Mouse (Mus musculus) liver, embryonic 14.5 days (tissue): ENCODE data around the gene 4930435E12Rik. TPM values are rescaled to one million over a fixed set of nuclear protein-coding genes. Genes with fewer than 3 reads are reported as not detected.

Source experiments
- ATAC-seq: fragments of 200-750 bp; cut with Nextera tagmentation; 2 replicates; pipeline ENCODE4 v1.8.0; 2017; ENCODE audit warnings: moderate number of reproducible peaks, mild to moderate bottlenecking, moderate library complexity; ENCODE audit not compliant: insufficient read depth
- DNase-seq, 3 experiments: peaks; one replicate each; pipeline ENCODE4 v3.0.0-alpha.2; 2012 to 2013; ENCODE audit warnings: low read depth in 3 of 3, low spot score in 3 of 3
- H3K27ac ChIP-seq: fragments of 300-500 bp; sonication (generic); 2 replicates; pipeline ENCODE4 v1.5.1; 2014; ENCODE audit warnings: moderate library complexity, mild to moderate bottlenecking, control low read depth, inconsistent platforms
- H3K27me3 ChIP-seq: fragments of 300-500 bp; sonication (generic); 2 replicates; pipeline ENCODE4 v1.6.1; 2014; ENCODE audit warnings: mild to moderate bottlenecking, low read length, moderate library complexity; ENCODE audit not compliant: control insufficient read depth, insufficient read depth
- H3K36me3 ChIP-seq: fragments of 300-500 bp; sonication (generic); replicated peaks from 2 replicates; pipeline ENCODE4 v1.6.1; 2014; ENCODE audit warnings: low read depth; ENCODE audit not compliant: control insufficient read depth, insufficient read depth
- H3K4me1 ChIP-seq, 2 experiments: fragments of 200-500 bp in 1 of 2; fragments of 300-500 bp in 1 of 2; sonication (generic) in 1 of 2; replicated peaks; 2 replicates each; pipeline ENCODE4 v1.6.1; 2012 to 2014; ENCODE audit warnings: antibody characterized with exemption in 1 of 2, inconsistent platforms in 1 of 2, low read length in 1 of 2; ENCODE audit not compliant: control insufficient read depth in 2 of 2, insufficient read depth in 2 of 2
- H3K4me2 ChIP-seq: fragments of 300-500 bp; sonication (generic); 2 replicates; pipeline ENCODE4 v1.6.1; 2014; ENCODE audit warnings: low read depth, mild to moderate bottlenecking, control low read depth, moderate library complexity
- H3K4me3 ChIP-seq, 2 experiments: fragments of 200-500 bp in 1 of 2; fragments of 300-500 bp in 1 of 2; sonication (generic) in 1 of 2; 2 replicates each; pipeline ENCODE4 v1.5.1; 2012 to 2014; ENCODE audit warnings: low read depth in 2 of 2, low read length in 2 of 2, mild to moderate bottlenecking in 2 of 2, control low read depth in 1 of 2, inconsistent platforms in 1 of 2, moderate library complexity in 1 of 2; ENCODE audit not compliant: insufficient read depth in 1 of 2
- H3K9ac ChIP-seq: fragments of 300-500 bp; sonication (generic); replicated peaks from 2 replicates; pipeline ENCODE4 v1.6.1; 2014; ENCODE audit warnings: mild to moderate bottlenecking, control low read depth, moderate library complexity
- H3K9me3 ChIP-seq: fragments of 300-500 bp; sonication (generic); 2 replicates; pipeline ENCODE4 v1.6.1; 2016; ENCODE audit warnings: low read length, mixed read lengths; ENCODE audit not compliant: control insufficient read depth
- CTCF ChIP-seq: IDR thresholded peaks from 2 replicates; pipeline ENCODE4 v1.5.1; 2016; ENCODE audit warnings: antibody characterized with exemption, low read depth, control low read depth
- EP300 ChIP-seq: IDR thresholded peaks from 2 replicates; pipeline ENCODE4 v1.6.1; 2016; ENCODE audit warnings: antibody characterized with exemption, low read depth
- WGBS: fragments of 180-500 bp; shearing (Covaris S2); extraction: QIAGEN DNeasy Blood & Tissue Kit; methylation state at CpG from one replicate; pipeline ENCODE4 v1.1.7; 2014; ENCODE audit not compliant: insufficient replicate concordance; 5-methylcytosine and 5-hydroxymethylcytosine counted together
- polyA plus RNA-seq, 2 experiments: library from polyadenylated mRNA; depleted of rRNA in 1 of 2; stranded (reverse) in 1 of 2; unstranded in 1 of 2; fragments of >200 nt; fragmentation: Nextera tagmentation in 1 of 2; extraction: Ambion mirVana in 1 of 2; gene quantifications; 2 replicates each; pipeline versions ENCODE4 v1.2.1 to v1.2.3; 2012 to 2014

Gene 4930435E12Rik
- polyA plus RNA-seq, 2 experiments: not detected

DNA sequence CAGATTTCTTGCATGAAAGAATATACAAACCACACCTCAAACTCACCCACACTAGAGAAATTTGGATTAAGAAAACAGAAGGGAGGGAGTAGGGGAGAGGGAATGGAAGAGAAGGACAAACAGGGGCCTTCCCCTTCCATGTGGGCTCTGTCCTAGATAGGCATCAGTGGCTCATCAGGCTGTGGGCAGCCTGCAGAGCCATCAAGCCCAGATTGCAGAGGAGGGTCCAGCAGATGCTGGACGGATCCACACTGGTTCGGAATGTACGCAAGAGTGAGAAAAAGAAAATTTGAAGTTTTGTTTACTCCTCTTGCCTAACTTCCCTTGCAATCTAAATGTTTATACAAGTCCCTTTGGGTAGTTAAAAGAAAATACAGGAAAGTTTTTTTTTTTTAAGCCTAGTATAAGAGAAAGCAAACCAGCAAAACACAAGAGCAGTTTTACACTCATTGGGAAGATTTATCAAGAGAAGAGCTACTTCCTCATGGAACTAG lies 29.5 kb downstream of the 4930435E12Rik start:
- Histone ChIP-seq H3K4me2 (no peak overlapping the region), H3K36me3 (no peaks in the 10 kb centered on the region), H3K4me1 (no peaks in the 10 kb centered on the region), H3K4me3 (no peak overlapping the region), H3K9me3 (no peaks in the 10 kb centered on the region), H3K27ac (no peak overlapping the region), H3K27me3 (no peaks in the 10 kb centered on the region), H3K9ac (no peak overlapping the region)
- 61% methylated on average over 3 of the region's 3 CpGs for WGBS
- ATAC-seq (no peak), DNase-seq (no peak)
- TF ChIP-seq CTCF (no peak), EP300 (no peak)

DNA sequence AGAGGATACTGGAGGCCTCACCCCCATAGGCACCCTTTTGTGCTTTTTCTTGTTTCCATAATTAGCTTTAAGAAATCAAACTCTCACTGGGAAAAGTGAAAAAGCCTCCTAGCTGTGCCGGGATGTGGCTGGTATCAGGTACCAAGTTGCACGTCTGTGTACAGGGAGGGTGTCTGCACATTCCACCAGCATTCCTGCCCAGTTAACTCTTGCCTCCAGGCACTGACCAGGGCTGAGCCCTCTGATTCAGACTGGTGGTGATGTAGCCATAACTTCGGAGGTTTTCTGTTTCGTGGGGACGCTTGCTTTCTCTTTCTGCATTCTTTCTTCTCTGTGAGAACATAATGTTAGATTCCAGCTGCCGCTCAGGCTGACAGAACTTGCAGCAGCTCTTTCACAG lies 35.4 kb downstream of the 4930435E12Rik start:
- Histone ChIP-seq H3K36me3 (no peaks in the 10 kb centered on the region), H3K4me2 (no peak overlapping the region), H3K9me3 (no peaks in the 10 kb centered on the region), H3K4me1 (no peaks in the 10 kb centered on the region), H3K27me3 (no peaks in the 10 kb centered on the region), H3K4me3 (no peak overlapping the region), H3K9ac (no peak overlapping the region), H3K27ac (no peak overlapping the region)
- TF ChIP-seq CTCF (no peak), EP300 (no peak)
- 55% methylated on average over 6 of the region's 6 CpGs for WGBS
- DNase-seq (no peak), ATAC-seq (no peak)

DNA sequence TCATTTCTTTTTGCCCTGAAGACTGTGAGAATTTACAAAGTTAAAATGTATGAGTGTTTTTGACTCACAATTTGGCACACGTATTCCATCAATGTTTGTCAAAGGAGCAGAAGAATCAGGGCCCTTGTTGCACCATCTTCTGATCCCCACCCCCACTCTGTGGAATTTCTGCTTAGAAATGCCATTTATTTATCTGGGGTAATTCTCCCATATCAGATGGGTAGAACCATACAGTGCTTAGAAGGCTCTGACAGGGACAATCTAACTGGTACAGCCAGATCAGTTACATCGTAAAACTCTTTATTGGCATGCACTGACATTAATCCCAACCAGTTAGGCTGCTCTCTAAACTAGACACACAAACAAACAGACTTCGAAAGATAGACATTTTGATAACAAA lies 38.6 kb downstream of the 4930435E12Rik start:
- no peak for TF ChIP-seq CTCF
- TF ChIP-seq EP300: no peak
- H3K4me3 ChIP-seq: no peak overlapping the region
- no peaks in the 10 kb centered on the region for H3K27me3 ChIP-seq
- no peaks in the 10 kb centered on the region for H3K4me1 ChIP-seq
- no peak for DNase-seq
- H3K27ac ChIP-seq: no peak overlapping the region
- no peaks in the 10 kb centered on the region for H3K9me3 ChIP-seq
- H3K9ac ChIP-seq: no peak overlapping the region
- WGBS: 64% methylated on average over 3 of the region's 3 CpGs
- ATAC-seq: no peak
- no peak overlapping the region for H3K4me2 ChIP-seq
- no peaks in the 10 kb centered on the region for H3K36me3 ChIP-seq

DNA sequence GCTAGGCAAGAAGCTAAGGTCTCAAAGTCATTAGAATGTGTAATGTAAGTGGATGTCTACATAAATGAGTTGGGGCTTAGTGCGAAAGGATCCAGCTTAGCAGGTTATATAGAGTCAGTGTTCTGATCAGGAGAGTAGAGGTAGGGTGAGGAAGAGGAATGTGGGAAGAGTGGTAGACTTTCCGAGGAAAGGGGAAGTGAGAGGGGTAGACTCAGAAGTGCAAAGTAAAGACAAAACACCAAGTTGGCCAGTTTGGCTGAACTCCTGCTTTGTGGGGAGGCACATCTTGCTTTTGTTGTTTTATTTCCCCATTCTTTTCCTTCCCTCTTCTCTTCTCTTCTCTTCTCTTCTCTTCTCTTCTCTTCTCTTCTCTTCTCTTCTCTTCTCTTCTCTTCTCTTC lies 39.5 kb downstream of the 4930435E12Rik start:
- WGBS: 46% methylated on average over 2 of the region's 2 CpGs
- no peaks in the 10 kb centered on the region for H3K4me1 ChIP-seq
- H3K9me3 ChIP-seq: no peaks in the 10 kb centered on the region
- no peaks in the 10 kb centered on the region for H3K36me3 ChIP-seq
- no peak overlapping the region for H3K4me3 ChIP-seq
- no peaks in the 10 kb centered on the region for H3K27me3 ChIP-seq
- H3K4me2 ChIP-seq: no peak overlapping the region
- DNase-seq (no peak), ATAC-seq (no peak)
- no peak overlapping the region for H3K9ac ChIP-seq
- no peak for TF ChIP-seq CTCF
- H3K27ac ChIP-seq: no peak overlapping the region

DNA sequence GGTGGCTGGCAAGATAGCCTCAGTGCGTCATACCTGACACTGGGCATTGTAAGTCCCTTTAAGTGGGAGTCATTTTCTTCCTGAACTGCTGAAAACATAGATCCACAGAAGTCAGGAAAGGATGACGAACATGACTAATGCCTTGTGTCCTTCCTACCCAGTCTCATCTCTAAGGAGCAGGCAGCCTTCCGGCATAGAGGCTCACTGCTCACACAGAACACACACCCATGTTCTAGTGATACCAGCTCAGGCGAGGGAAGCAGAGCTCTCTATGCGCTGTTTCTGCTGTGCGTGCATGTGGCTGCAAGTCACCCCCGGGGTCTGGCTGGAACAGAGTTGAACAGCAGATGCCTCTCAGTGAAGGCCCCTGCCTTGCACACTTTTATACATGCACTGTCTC lies 43.2 kb downstream of the 4930435E12Rik start:
- H3K27ac ChIP-seq: no peak overlapping the region
- no peaks in the 10 kb centered on the region for H3K27me3 ChIP-seq
- DNase-seq (no peak), ATAC-seq (no peak)
- no peaks in the 10 kb centered on the region for H3K36me3 ChIP-seq
- H3K9me3 ChIP-seq: no peaks in the 10 kb centered on the region
- H3K4me3 ChIP-seq: no peak overlapping the region
- H3K4me1 ChIP-seq: no peaks in the 10 kb centered on the region
- H3K9ac ChIP-seq: no peak overlapping the region
- no peak overlapping the region for H3K4me2 ChIP-seq
- TF ChIP-seq CTCF: no peak
- TF ChIP-seq EP300: no peak
- 65% methylated on average over 7 of the region's 7 CpGs for WGBS
